ENCODE assay signal across 8 mouse cellular contexts in the genomic region with DNA sequence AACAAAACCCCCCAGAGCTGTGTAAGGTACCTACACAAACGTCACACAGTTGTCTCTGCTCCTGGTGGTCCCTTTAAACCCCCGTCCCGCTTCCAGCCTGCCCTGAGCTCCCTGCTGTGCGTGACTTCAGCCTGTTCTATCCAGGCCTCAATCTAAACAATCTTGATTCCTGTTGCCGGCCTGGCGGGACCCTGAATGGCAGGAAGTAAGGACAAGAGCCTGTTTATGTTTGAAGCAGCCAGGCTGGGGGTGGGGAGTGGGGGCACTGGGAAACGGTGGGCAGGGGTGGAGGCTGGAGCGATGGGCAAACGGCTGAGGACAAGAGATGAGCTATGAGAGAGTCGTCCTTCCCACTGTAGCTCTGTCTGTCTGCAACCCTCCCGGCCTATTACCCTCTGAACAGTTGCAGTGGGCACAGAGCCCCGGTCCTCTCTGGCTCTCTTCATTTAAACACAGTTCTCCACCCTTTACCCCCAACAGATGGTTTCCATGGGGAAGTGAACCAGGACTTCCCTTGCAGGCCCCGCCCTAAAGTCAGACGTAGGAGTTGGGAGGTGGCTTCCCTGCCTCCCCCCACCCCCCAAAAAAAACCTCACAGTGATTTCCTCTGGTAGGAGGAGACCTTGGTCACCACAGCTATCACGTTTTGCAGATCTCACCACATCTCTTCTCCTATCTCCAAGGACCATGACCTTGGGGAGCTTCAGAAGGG. TPM values are rescaled to one million over a fixed set of nuclear protein-coding genes. Genes with fewer than 3 reads are reported as not detected.
DNase-seq lines count a peak whose midpoint lies in the region; ATAC-seq and TF ChIP-seq lines count a peak whose summit lies in the region.

No protein-coding gene starts in this region.

- H3K27ac ChIP-seq in liver, embryonic 12.5 days, result 0 out of 2 replicates have a peak overlapping the region, but pooled peaks have one; percentile 10
- H3K27ac ChIP-seq in cortical plate, adult 2 months (ENCODE audit: insufficient read depth, low read length), result peak overlapping the region; percentile 4; the same call in 1 of the 2 replicates
- H3K27ac ChIP-seq in hindbrain, embryonic 10.5 days, result peak overlapping the region; percentile 81

- TF ChIP-seq CTCF in cortical plate, adult 2 months (IDR thresholded peaks at IDR 0.05; ENCODE audit: extremely low read depth, insufficient read depth, low read length), result no peak

- no peaks in the 10 kb centered on the region for H3K9me3 ChIP-seq in liver, embryonic 12.5 days (replicated peaks)
- H3K9me3 ChIP-seq in hindbrain, embryonic 10.5 days, result no peaks in the 10 kb centered on the region

- WGBS in liver, embryonic 12.5 days (ENCODE audit: insufficient replicate concordance), result 25% methylated on average over 15 of the region's 15 CpGs
- WGBS in hindbrain, embryonic 10.5 days, result 20% methylated on average over 15 of the region's 15 CpGs

- H3K27me3 ChIP-seq in liver, embryonic 12.5 days (replicated peaks), result peaks cover 97% of the 10 kb centered on the region
- peaks cover 58% of the 10 kb centered on the region for H3K27me3 ChIP-seq in hindbrain, embryonic 10.5 days (ENCODE audit: insufficient read depth, poor library complexity, severe bottlenecking)

- 0 out of 2 replicates have a peak overlapping the region, but pooled peaks have one; percentile 17 for H3K4me2 ChIP-seq in liver, embryonic 12.5 days

- H3K4me3 ChIP-seq in liver, embryonic 12.5 days, result no peak overlapping the region
- peak overlapping the region; percentile 16; the same call in 1 of the 2 replicates for H3K4me3 ChIP-seq in cortical plate, adult 2 months (ENCODE audit: insufficient read depth, low read length)
- H3K4me3 ChIP-seq in hindbrain, embryonic 10.5 days, result peak overlapping the region; percentile 38; the same call in 1 of the 2 replicates

- no peak for ATAC-seq in liver, embryonic 12.5 days

- H3K9ac ChIP-seq in liver, embryonic 12.5 days, result no peak overlapping the region

- intact Hi-C loops in left cerebral cortex, postnatal 25 days (cut with DNase I), result no loop called here

- TF ChIP-seq POLR2A in cortical plate, adult 2 months (IDR thresholded peaks at IDR 0.05; ENCODE audit: extremely low read depth, insufficient read depth, low read length), result no peak

- no peaks in the 10 kb centered on the region for H3K36me3 ChIP-seq in liver, embryonic 12.5 days
- H3K36me3 ChIP-seq in hindbrain, embryonic 10.5 days, result no peaks in the 10 kb centered on the region

- no peak for DNase-seq in liver
- DNase-seq in hindbrain, embryonic 10.5 days (ENCODE audit: low spot score), result peak; percentile 42
- peak; percentile 84 for DNase-seq in lung, postnatal 25 days (ENCODE audit: low spot score)
- no peak for DNase-seq in right cerebral cortex, postnatal 36 days (ENCODE audit: low spot score in 2 of 2)
- DNase-seq in left cerebral cortex, postnatal 25 days (ENCODE audit: low spot score in 2 of 2), result no peak
- no peak for DNase-seq in adrenal gland, postnatal 10 days

- peaks cover 21% of the 10 kb centered on the region for H3K4me1 ChIP-seq in liver, embryonic 12.5 days
- H3K4me1 ChIP-seq in cortical plate, adult 2 months (ENCODE audit: control insufficient read depth, insufficient read depth, low read length), result no peaks in the 10 kb centered on the region
- H3K4me1 ChIP-seq in hindbrain, embryonic 10.5 days (replicated peaks), result peaks cover 56% of the 10 kb centered on the region

RNA-seq across cellular contexts. Expression of a gene that starts 5.8 kb away (rescaled TPM):
- polyA plus RNA-seq in liver, embryonic 12.5 days (2016; fragmentation: Nextera tagmentation; extraction: Ambion mirVana), result 1.8 TPM in 2 replicates
- 20.9 and 24.7 TPM in 2 replicates for polyA plus RNA-seq in cortical plate, adult 2 months (2012; rRNA removed)
- polyA plus RNA-seq in hindbrain, embryonic 10.5 days (2016; fragmentation: Nextera tagmentation; extraction: Ambion mirVana), result 8.7 and 10.8 TPM in 2 replicates
- total RNA-seq in left cerebral cortex, postnatal 25 days (2021), result 10 to 100 TPM; 12.3 to 12.5 TPM
- 10 to 100 TPM; 19.5 to 19.8 TPM for total RNA-seq in adrenal gland, postnatal 10 days (2021)

RNA-seq across cellular contexts. Expression of a gene that starts 18.6 kb away (rescaled TPM):
- not detected in 2 replicates for polyA plus RNA-seq in liver, embryonic 12.5 days (2016; fragmentation: Nextera tagmentation; extraction: Ambion mirVana)
- not detected in 2 replicates for polyA plus RNA-seq in cortical plate, adult 2 months (2012; rRNA removed)
- polyA plus RNA-seq in hindbrain, embryonic 10.5 days (2016; fragmentation: Nextera tagmentation; extraction: Ambion mirVana), result not detected in 2 replicates
- not detected for total RNA-seq in left cerebral cortex, postnatal 25 days (2021)
- total RNA-seq in adrenal gland, postnatal 10 days (2021), result under 1 TPM; 0.24 to 0.33 TPM

RNA-seq across cellular contexts. Expression of a gene that starts 39.7 kb away (rescaled TPM):
- 1.9 and 2.2 TPM in 2 replicates for polyA plus RNA-seq in liver, embryonic 12.5 days (2016; fragmentation: Nextera tagmentation; extraction: Ambion mirVana)
- 70.5 and 73.9 TPM in 2 replicates for polyA plus RNA-seq in cortical plate, adult 2 months (2012; rRNA removed)
- polyA plus RNA-seq in hindbrain, embryonic 10.5 days (2016; fragmentation: Nextera tagmentation; extraction: Ambion mirVana), result 6.3 and 10.9 TPM in 2 replicates
- total RNA-seq in left cerebral cortex, postnatal 25 days (2021), result 100 to 1,000 TPM; 109 to 112 TPM
- 10 to 100 TPM; 10.8 to 13.4 TPM for total RNA-seq in adrenal gland, postnatal 10 days (2021)

RNA-seq across cellular contexts. Expression of a gene that starts 55.8 kb away (rescaled TPM):
- polyA plus RNA-seq in liver, embryonic 12.5 days (2016; fragmentation: Nextera tagmentation; extraction: Ambion mirVana), result 0.17 and 0.25 TPM in 2 replicates
- polyA plus RNA-seq in cortical plate, adult 2 months (2012; rRNA removed), result 0.77 and 0.87 TPM in 2 replicates
- polyA plus RNA-seq in hindbrain, embryonic 10.5 days (2016; fragmentation: Nextera tagmentation; extraction: Ambion mirVana), result 1.4 TPM in 2 replicates
- 1 to 10 TPM; 1.5 to 1.8 TPM for total RNA-seq in left cerebral cortex, postnatal 25 days (2021)
- 10 to 100 TPM in 1 of 2 experiments, 1 to 10 TPM in 1; 8.4 to 11.0 TPM for total RNA-seq in adrenal gland, postnatal 10 days (2021)

Comparison
In these comparisons a context has a peak if more than half of its experiments do, and no peak if none do; other contexts are left out.
1. H3K27ac ChIP-seq: peak in every context shown above with its lines; median percentile 81 in hindbrain, embryonic 10.5 days; 10 in liver, embryonic 12.5 days; 4 in cortical plate, adult 2 months.
2. DNase-seq: peak in hindbrain, embryonic 10.5 days (single experiment) and lung, postnatal 25 days (single experiment); none in liver (single experiment), right cerebral cortex, postnatal 36 days (0 of 2), left cerebral cortex, postnatal 25 days (0 of 2) and adrenal gland, postnatal 10 days (single experiment).